Mouse (Mus musculus): ENCODE data around the gene Nlgn2. TPM values are rescaled to one million over a fixed set of nuclear protein-coding genes. Genes with fewer than 3 reads are reported as not detected.

Nlgn2 gene
- total and polyA plus RNA-seq, 3 experiments: 20.3 to 43.3 (median 29.8) TPM

- peak overlapping the region; percentile 74 for H3K9ac ChIP-seq (ENCODE audit: control insufficient read depth, low read depth, low read length, poor library complexity, severe bottlenecking)
- H3K9me3 ChIP-seq (replicated peaks; ENCODE audit: insufficient read depth, low read length): no peaks in the 10 kb centered on the region
- no peaks in the 10 kb centered on the region; a peak in 1 of 4 replicates for H3K27me3 ChIP-seq (ENCODE audit: control insufficient read depth in 1 of 2, insufficient read depth in 2 of 2, low read length in 2 of 2)
- H3K36me3 ChIP-seq (ENCODE audit: control insufficient read depth in 1 of 2, insufficient read depth in 2 of 2, low read length in 2 of 2): peaks cover 2 to 10% of the 10 kb centered on the region in 2 experiments; a peak in 2 of 4 replicates
- H3K4me3 ChIP-seq (ENCODE audit: control insufficient read depth in 1 of 2, insufficient read depth in 1 of 2, low read depth in 2 of 2, low read length in 2 of 2): peak overlapping the region; percentile 47 to 55
- peak overlapping the region; percentile 46 for H3K27ac ChIP-seq (ENCODE audit: control insufficient read depth, low read depth, low read length)
- TF ChIP-seq EP300 (IDR thresholded peaks at IDR 0.05; ENCODE audit: low read depth in 1 of 2, low read length in 2 of 2): no peak; a peak in 1 of 4 replicates
- TF ChIP-seq MAZ (IDR thresholded peaks at IDR 0.05; ENCODE audit: low read depth, low read length): no peak; the same call in 1 of the 2 replicates
- no peak for TF ChIP-seq E2F4 (IDR thresholded peaks at IDR 0.05; ENCODE audit: borderline replicate concordance, low read depth, low read length)
- TF ChIP-seq MEF2A (IDR thresholded peaks at IDR 0.05; ENCODE audit: extremely low read depth, insufficient replicate concordance, low read depth, low read length, poor library complexity, severe bottlenecking): no peak
- TF ChIP-seq POLR2AphosphoS2 (IDR thresholded peaks at IDR 0.05; ENCODE audit: low read length): peak; percentile 40; the same call in 1 of the 2 replicates
- no peak for TF ChIP-seq HCFC1 (IDR thresholded peaks at IDR 0.05; ENCODE audit: low read depth, low read length)
- TF ChIP-seq CHD1 (IDR thresholded peaks at IDR 0.05; ENCODE audit: low read depth, low read length): no peak
- TF ChIP-seq MAFK (IDR thresholded peaks at IDR 0.05; ENCODE audit: borderline replicate concordance, low read depth, low read length): no peak
- no peak for TF ChIP-seq RCOR1 (IDR thresholded peaks at IDR 0.05; ENCODE audit: low read depth, low read length)
- no peak for TF ChIP-seq NELFE (IDR thresholded peaks at IDR 0.05; ENCODE audit: low read depth, low read length)
- TF ChIP-seq MXI1 (IDR thresholded peaks at IDR 0.05; ENCODE audit: low read depth, low read length): no peak
- TF ChIP-seq ZMIZ1 (IDR thresholded peaks at IDR 0.05; ENCODE audit: low read depth, low read length): no peak; the same call in 1 of the 2 replicates
- no peak for TF ChIP-seq CTCF (IDR thresholded peaks at IDR 0.05 in 2 of 3, conservative IDR thresholded peaks at IDR 0.05 in 1 of 3; ENCODE audit: control insufficient read depth in 1 of 3, insufficient read depth in 1 of 3, low read depth in 2 of 3, low read length in 3 of 3, poor library complexity in 1 of 3, severe bottlenecking in 1 of 3)
- no peak for TF ChIP-seq ELF1 (IDR thresholded peaks at IDR 0.05; ENCODE audit: low read depth, low read length)
- TF ChIP-seq ZC3H11A (IDR thresholded peaks at IDR 0.05; ENCODE audit: low read depth, low read length): no peak
- TF ChIP-seq TBP (IDR thresholded peaks at IDR 0.05; ENCODE audit: low read depth, low read length): peak; percentile 52
- TF ChIP-seq USF2 (IDR thresholded peaks at IDR 0.05; ENCODE audit: borderline replicate concordance in 1 of 2, insufficient read depth in 1 of 2, low read depth in 1 of 2, low read length in 2 of 2): no peak
- 0 out of 2 replicates have a peak, but pooled peaks have one; percentile 14 for TF ChIP-seq TAL1 (IDR thresholded peaks at IDR 0.05; ENCODE audit: low read length)
- no peak for TF ChIP-seq CHD2 (IDR thresholded peaks at IDR 0.05; ENCODE audit: low read length)
- TF ChIP-seq SMC3 (IDR thresholded peaks at IDR 0.05; ENCODE audit: low read depth, low read length): peak; percentile 4; the same call in 1 of the 2 replicates
- no peak for TF ChIP-seq RAD21 (IDR thresholded peaks at IDR 0.05; ENCODE audit: low read depth, low read length)
- TF ChIP-seq POLR2AphosphoS5 (IDR thresholded peaks at IDR 0.05; ENCODE audit: borderline replicate concordance, low read depth, low read length): no peak
- peak; percentile 64; the same call in 1 of the 2 replicates for TF ChIP-seq ZKSCAN1 (IDR thresholded peaks at IDR 0.05; ENCODE audit: low read depth, low read length)
- TF ChIP-seq MYB (IDR thresholded peaks at IDR 0.05; ENCODE audit: low read depth, low read length): no peak
- peak; percentile 29; the same call in 1 of the 2 replicates for TF ChIP-seq TCF12 (IDR thresholded peaks at IDR 0.05; ENCODE audit: low read depth, low read length)
- no peak for TF ChIP-seq KAT2A (conservative IDR thresholded peaks at IDR 0.05; ENCODE audit: low read depth, low read length)
- no peak for TF ChIP-seq UBTF (IDR thresholded peaks at IDR 0.05; ENCODE audit: borderline replicate concordance, insufficient read depth, low read depth, low read length)
- TF ChIP-seq NRF1 (IDR thresholded peaks at IDR 0.05; ENCODE audit: insufficient read depth, low read depth, low read length, poor library complexity, severe bottlenecking): no peak
- TF ChIP-seq GATA1 (IDR thresholded peaks at IDR 0.05; ENCODE audit: low read depth, low read length): peak; percentile 45; the same call in 1 of the 2 replicates
- no peak; a peak in 1 of 4 replicates for TF ChIP-seq POLR2A (IDR thresholded peaks at IDR 0.05; ENCODE audit: control insufficient read depth in 1 of 2, insufficient read depth in 1 of 2, low read depth in 1 of 2, low read length in 2 of 2, poor library complexity in 1 of 2)
- no peak for TF ChIP-seq ETS1 (IDR thresholded peaks at IDR 0.05; ENCODE audit: low read depth, low read length)
- TF ChIP-seq USF1 (IDR thresholded peaks at IDR 0.05; ENCODE audit: low read depth, low read length): no peak
- H3K4me1 ChIP-seq (ENCODE audit: control insufficient read depth in 1 of 2, insufficient read depth in 2 of 2, low read length in 2 of 2): peaks cover 7 to 22% of the 10 kb centered on the region in 2 experiments
- peak; percentile 89 for DNase-seq (ENCODE audit: low read depth, low spot score)
- H3K79me2 ChIP-seq (ENCODE audit: control insufficient read depth, insufficient read depth, low read length, poor library complexity): peaks cover 1% of the 10 kb centered on the region; the same call in 1 of the 2 replicates
Observed at GRCm38 (mm10) chr11:69833554-69833953, 4.0 kb downstream of the Nlgn2 start.
